Mouse (Mus musculus) small intestine, adult 2 months (tissue): ENCODE data around the gene Shroom4.

ENCODE experiments used
- CTCF ChIP-seq: fragments of 200-500 bp; IDR thresholded peaks from 2 replicates; pipeline ENCODE4 v1.5.1; 2012; ENCODE audit warnings: low read depth, mild to moderate bottlenecking, control low read depth, inconsistent platforms, low read length, moderate library complexity, mixed read lengths; ENCODE audit not compliant: insufficient replicate concordance, insufficient read length; ENCODE audit errors: extremely low read depth
- POLR2A ChIP-seq: fragments of 200-500 bp; IDR thresholded peaks from 2 replicates; pipeline ENCODE4 v1.6.1; 2012; ENCODE audit warnings: low read depth, mild to moderate bottlenecking, control low read depth, inconsistent platforms, low read length, moderate library complexity

DNA sequence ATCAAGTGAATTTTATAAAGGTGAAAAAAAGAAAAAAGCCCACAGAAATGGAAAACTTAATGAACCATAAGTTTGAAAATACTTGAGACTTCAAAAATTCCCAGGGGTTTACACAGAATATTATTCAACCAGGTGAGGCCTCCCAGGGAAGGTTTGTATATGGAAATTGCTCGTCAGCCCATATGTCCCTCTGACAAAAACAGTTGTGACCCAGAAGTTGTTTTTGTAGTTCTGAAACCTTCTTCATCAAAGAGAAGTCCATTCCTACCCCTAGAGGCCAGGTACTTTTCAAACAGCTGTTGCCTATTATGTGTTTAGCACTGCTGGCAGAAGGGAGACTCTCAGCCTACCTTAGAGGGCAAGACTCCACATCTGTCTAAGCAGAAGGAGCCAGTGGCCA, 165.4 kb downstream of the Shroom4 start:
- TF ChIP-seq CTCF (no peak), POLR2A (no peak)
